Mouse (Mus musculus) forebrain, postnatal 0 days (tissue): Measurements from ENCODE around the gene Naa50. TPM values are rescaled to one million over a fixed set of nuclear protein-coding genes. Genes with fewer than 3 reads are reported as not detected.

Source experiments
- ATAC-seq: fragments of 200-750 bp; cut with Nextera tagmentation; 2 replicates; pipeline ENCODE4 v1.8.0; 2017; ENCODE audit warnings: mild to moderate bottlenecking, moderate library complexity
- DNase-seq: peaks from one replicate; pipeline ENCODE4 v3.0.0-alpha.2; 2015
- H3K27ac ChIP-seq: fragments of 300-500 bp; sonication (generic); 2 replicates; pipeline ENCODE4 v1.5.1; 2014; ENCODE audit warnings: low read depth, mild to moderate bottlenecking, antibody characterized with exemption, low read length, moderate library complexity, mixed read lengths
- H3K27me3 ChIP-seq: fragments of 300-500 bp; sonication (generic); 2 replicates; pipeline ENCODE4 v1.6.1; 2014; ENCODE audit warnings: mild to moderate bottlenecking, low read length, mixed read lengths; ENCODE audit not compliant: insufficient read depth
- H3K36me3 ChIP-seq: fragments of 300-500 bp; sonication (generic); 2 replicates; pipeline ENCODE4 v1.6.1; 2014; ENCODE audit warnings: mild to moderate bottlenecking, moderate library complexity; ENCODE audit not compliant: insufficient read depth
- H3K4me1 ChIP-seq: fragments of 300-500 bp; sonication (generic); 2 replicates; pipeline ENCODE4 v1.6.1; 2014; ENCODE audit warnings: antibody characterized with exemption; ENCODE audit not compliant: insufficient read depth
- H3K4me2 ChIP-seq: fragments of 300-500 bp; sonication (generic); 2 replicates; pipeline ENCODE4 v1.6.1; 2014; ENCODE audit warnings: low read depth, mild to moderate bottlenecking, moderate library complexity
- H3K4me3 ChIP-seq: fragments of 300-500 bp; sonication (generic); 2 replicates; pipeline ENCODE4 v1.5.1; 2014; ENCODE audit warnings: low read depth, low read length, mixed read lengths
- H3K9ac ChIP-seq: fragments of 300-500 bp; sonication (generic); 2 replicates; pipeline ENCODE4 v1.6.1; 2014; ENCODE audit warnings: mild to moderate bottlenecking
- H3K9me3 ChIP-seq: fragments of 300-500 bp; sonication (generic); 2 replicates; pipeline ENCODE4 v1.6.1; 2016; ENCODE audit warnings: low read length
- CTCF ChIP-seq: sonication (generic); IDR thresholded peaks from 2 replicates; pipeline ENCODE4 v1.5.1; 2016; ENCODE audit warnings: antibody characterized with exemption, control low read depth, low read depth
- WGBS: fragments of 180-500 bp; shearing (Covaris S2); extraction: QIAGEN DNeasy Blood & Tissue Kit; methylation state at CpG from one replicate; pipeline ENCODE4 v1.1.7; 2014; 5-methylcytosine and 5-hydroxymethylcytosine counted together
- polyA plus RNA-seq: library from polyadenylated mRNA; unstranded; fragments of >200 nt; fragmentation: Nextera tagmentation; extraction: Ambion mirVana; gene quantifications from 2 replicates; pipeline ENCODE4 v1.2.1, GENCODE M21; 2015
- total RNA-seq: library from RNA; depleted of rRNA; stranded (reverse); fragments of >200 nt; gene quantifications from 2 replicates; pipeline ENCODE4 v1.2.3, GENCODE M21; 2014

Gene Naa50
- total and polyA plus RNA-seq, 2 experiments from 2014 or later, result 19.8 to 51.6 TPM

GRCm38 (mm10) chr16:44182597-44182996 is 43.0 kb downstream of the Naa50 start:
- TF ChIP-seq CTCF, result no peak
- 97% methylated on average over 1 of the region's 1 CpGs for WGBS
- no peak overlapping the region for H3K4me2 ChIP-seq
- no peak for ATAC-seq
- H3K9me3 ChIP-seq, result no peaks in the 10 kb centered on the region
- no peak overlapping the region for H3K9ac ChIP-seq
- no peak for DNase-seq
- H3K4me1 ChIP-seq, result no peaks in the 10 kb centered on the region
- 0 out of 2 replicates have a peak, but pooled peaks cover 3% of the 10 kb centered on the region for H3K36me3 ChIP-seq
- H3K27ac ChIP-seq, result no peak overlapping the region
- H3K27me3 ChIP-seq, result no peaks in the 10 kb centered on the region
- no peak overlapping the region for H3K4me3 ChIP-seq

- ATAC-seq, result no peak
- 89% methylated on average over 3 of the region's 3 CpGs for WGBS
- H3K27ac ChIP-seq, result no peak overlapping the region
Measured at GRCm38 (mm10) chr16:44184769-44185168, 45.1 kb downstream of the Naa50 start.

GRCm38 (mm10) chr16:44187172-44187571 is 47.5 kb downstream of the Naa50 start:
- WGBS, result 91% methylated on average over 4 of the region's 4 CpGs
- Histone ChIP-seq H3K4me2 (no peak overlapping the region), H3K4me1 (no peaks in the 10 kb centered on the region), H3K27ac (no peak overlapping the region), H3K27me3 (no peaks in the 10 kb centered on the region), H3K9me3 (no peaks in the 10 kb centered on the region), H3K36me3 (no peaks in the 10 kb centered on the region), H3K4me3 (no peak overlapping the region), H3K9ac (no peak overlapping the region)
- no peak for TF ChIP-seq CTCF
- ATAC-seq (no peak), DNase-seq (no peak)

More at GRCm38 (mm10) chr16:44184769-44185168, 45.1 kb downstream of the Naa50 start:
- no peak for TF ChIP-seq CTCF
- H3K36me3 ChIP-seq, result 0 out of 2 replicates have a peak, but pooled peaks cover 3% of the 10 kb centered on the region
- H3K9ac ChIP-seq, result no peak overlapping the region
- H3K9me3 ChIP-seq, result no peaks in the 10 kb centered on the region
- no peak overlapping the region for H3K4me3 ChIP-seq
- H3K27me3 ChIP-seq, result no peaks in the 10 kb centered on the region
- no peak overlapping the region for H3K4me2 ChIP-seq
- no peaks in the 10 kb centered on the region for H3K4me1 ChIP-seq
- DNase-seq, result no peak

- Histone ChIP-seq H3K4me2 (no peak overlapping the region), H3K4me1 (no peaks in the 10 kb centered on the region), H3K36me3 (no peaks in the 10 kb centered on the region), H3K27me3 (no peaks in the 10 kb centered on the region), H3K9me3 (no peaks in the 10 kb centered on the region), H3K9ac (no peak overlapping the region), H3K4me3 (no peak overlapping the region), H3K27ac (no peak overlapping the region)
- ATAC-seq (no peak), DNase-seq (no peak)
- WGBS, result 90% methylated on average over 3 of the region's 3 CpGs
- TF ChIP-seq CTCF, result 0 out of 2 replicates have a peak, but pooled peaks have one; percentile 12
Measured at GRCm38 (mm10) chr16:44188766-44189165, 49.1 kb downstream of the Naa50 start.

- Histone ChIP-seq H3K4me2 (no peak overlapping the region), H3K4me1 (no peaks in the 10 kb centered on the region), H3K4me3 (no peak overlapping the region), H3K36me3 (no peaks in the 10 kb centered on the region), H3K27me3 (no peaks in the 10 kb centered on the region), H3K27ac (no peak overlapping the region), H3K9ac (no peak overlapping the region), H3K9me3 (no peaks in the 10 kb centered on the region)
- 90% methylated on average over 6 of the region's 6 CpGs for WGBS
- DNase-seq, result no peak
- TF ChIP-seq CTCF, result no peak
- ATAC-seq, result no peak
Measured at GRCm38 (mm10) chr16:44190032-44190431, 50.4 kb downstream of the Naa50 start.

GRCm38 (mm10) chr16:44190968-44191367 is 51.3 kb downstream of the Naa50 start:
- H3K9ac ChIP-seq, result no peak overlapping the region
- H3K27me3 ChIP-seq, result no peaks in the 10 kb centered on the region
- no peak overlapping the region for H3K4me2 ChIP-seq
- TF ChIP-seq CTCF, result no peak
- no peak overlapping the region for H3K4me3 ChIP-seq
- H3K4me1 ChIP-seq, result no peaks in the 10 kb centered on the region
- no peaks in the 10 kb centered on the region for H3K36me3 ChIP-seq
- H3K27ac ChIP-seq, result no peak overlapping the region
- WGBS, result 96% methylated on average over 2 of the region's 2 CpGs
- DNase-seq (no peak), ATAC-seq (no peak)
- no peaks in the 10 kb centered on the region for H3K9me3 ChIP-seq

- TF ChIP-seq CTCF, result no peak
- Histone ChIP-seq H3K27me3 (no peaks in the 10 kb centered on the region), H3K9me3 (no peaks in the 10 kb centered on the region), H3K9ac (no peak overlapping the region), H3K4me1 (no peaks in the 10 kb centered on the region), H3K36me3 (peaks cover 24% of the 10 kb centered on the region), H3K4me2 (no peak overlapping the region), H3K27ac (no peak overlapping the region), H3K4me3 (no peak overlapping the region)
- 91% methylated on average over 14 of the region's 14 CpGs for WGBS
- no peak for DNase-seq
- no peak for ATAC-seq
Measured at GRCm38 (mm10) chr16:44199066-44199703, 59.6 kb downstream of the Naa50 start.
